Mouse (Mus musculus): ENCODE data around the gene Zfp628.

GRCm38 (mm10) chr7:4934160-4934914 is 19.3 kb downstream of the Zfp628 start:
- TF ChIP-seq POLR2A (IDR thresholded peaks at IDR 0.05; ENCODE audit: borderline replicate concordance, insufficient read depth, low read length), result no peak
- no peak; the same call in 1 of the 2 replicates for TF ChIP-seq CTCF (IDR thresholded peaks at IDR 0.05; ENCODE audit: borderline replicate concordance, insufficient read depth, low read depth, low read length)

All from cerebellum, adult 2 months (tissue).